Mouse (Mus musculus) 416B (cell line): ENCODE results near the gene Metrn.

Source experiments
- DNase-seq: peaks from one replicate; pipeline ENCODE4 v3.0.0; 2011; ENCODE audit warnings: low read depth

Metrn gene

GRCm38 (mm10) chr17:25796951-25797369 is at the start of gene Metrn:
Gene Metrn (minus strand): TSS chr17:25797136.
- DNase-seq: peak; percentile 89

GRCm38 (mm10) chr17:25844396-25844901 is 47.5 kb upstream of the Metrn start, which contains the start of gene Rhot2:
Gene Rhot2 (minus strand): TSS chr17:25844851.
- DNase-seq: peak; percentile 95

- DNase-seq: no peak
Measured at GRCm38 (mm10) chr17:25843636-25844395, 46.9 kb upstream of the Metrn start.

DNA sequence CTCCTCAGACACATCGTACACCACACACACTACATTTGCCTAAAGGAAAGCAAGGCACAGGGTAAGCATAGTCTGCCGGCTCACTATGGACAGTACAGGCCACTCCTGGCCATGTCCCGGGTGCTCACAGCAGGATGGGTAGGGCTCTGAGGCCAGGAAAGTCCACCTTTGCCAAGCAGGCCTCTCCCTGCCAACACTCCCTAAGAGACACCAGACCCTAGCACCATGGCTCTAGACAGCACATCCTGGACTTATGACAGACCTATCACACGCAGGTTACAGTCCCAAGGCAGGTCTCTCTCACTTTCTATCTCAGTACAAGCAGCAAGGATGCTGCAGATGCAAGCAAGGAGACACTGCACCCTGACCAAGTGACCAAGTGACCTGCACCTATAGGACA is 46.2 kb upstream of the Metrn start:
- DNase-seq: no peak

- no peak for DNase-seq
Measured at GRCm38 (mm10) chr17:25842509-25842908, 45.6 kb upstream of the Metrn start.

- DNase-seq: no peak
Measured at GRCm38 (mm10) chr17:25841117-25841880, 44.4 kb upstream of the Metrn start, which contains the start of gene Gm20683. Gene Gm20683 (minus strand): TSS chr17:25841763.

- DNase-seq: no peak
Measured at GRCm38 (mm10) chr17:25840519-25840918, 43.6 kb upstream of the Metrn start.

- no peak for DNase-seq
Measured at GRCm38 (mm10) chr17:25839455-25840235, 42.7 kb upstream of the Metrn start.

DNA sequence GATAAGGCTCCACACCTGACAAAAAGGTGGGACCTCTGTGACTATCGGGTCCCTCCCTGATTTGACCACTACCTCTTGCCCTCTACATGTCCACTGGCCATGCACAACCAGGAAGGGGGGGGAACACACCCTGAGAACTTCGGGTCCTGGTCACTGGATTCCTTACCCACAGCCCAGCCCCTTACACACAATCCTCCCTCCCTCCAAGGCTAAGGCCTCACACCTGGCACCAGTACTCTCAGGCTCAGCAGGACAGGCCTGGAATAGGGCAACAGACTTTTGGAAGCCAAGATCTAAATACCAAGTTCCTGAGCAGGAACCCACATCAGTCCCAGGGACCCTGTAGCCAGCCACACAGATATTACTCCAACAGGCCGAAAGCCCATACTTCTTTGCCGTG is 42.0 kb upstream of the Metrn start:
- no peak for DNase-seq

DNA sequence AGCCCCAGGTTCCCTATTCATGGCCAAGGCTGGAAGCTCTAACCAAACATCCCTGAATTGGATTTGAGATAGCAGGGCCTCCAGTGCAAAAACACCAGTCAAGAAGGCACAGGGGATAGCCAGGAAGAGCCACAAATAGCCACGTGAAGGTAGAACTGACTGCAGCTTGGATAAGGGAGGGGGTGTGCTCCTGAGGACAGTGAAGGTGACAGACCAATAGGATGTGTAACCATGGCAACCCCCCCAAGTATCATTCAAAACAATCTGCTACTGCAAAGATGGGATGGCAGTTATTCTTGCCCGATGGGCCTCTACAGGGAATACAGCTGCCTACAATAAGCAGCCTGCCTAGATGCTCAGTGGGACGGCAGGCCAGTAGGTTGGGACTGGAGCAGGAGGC is 40.6 kb upstream of the Metrn start:
- no peak for DNase-seq

DNA sequence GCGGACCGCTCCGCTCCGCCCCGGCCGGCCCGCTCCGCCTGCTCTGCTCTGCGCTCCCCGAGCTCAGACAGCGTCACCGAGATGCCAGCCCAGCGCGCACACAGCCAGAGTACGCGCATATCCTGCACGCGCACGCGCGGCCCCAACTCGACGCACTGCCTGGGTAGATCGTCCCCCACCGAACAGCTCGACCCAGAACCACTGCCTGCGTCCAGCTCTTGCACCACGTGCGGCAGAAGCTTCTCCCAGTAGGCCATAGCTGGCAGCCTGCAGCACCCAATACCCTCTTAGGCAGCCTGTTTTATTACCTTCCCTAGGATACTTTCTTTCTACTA is 40.1 kb upstream of the Metrn start, which contains the start of gene Rhbdl1:
TSS of gene Rhbdl1 (minus strand) at position 220 of the 335 bp plus-strand sequence.
- DNase-seq: no peak

DNA sequence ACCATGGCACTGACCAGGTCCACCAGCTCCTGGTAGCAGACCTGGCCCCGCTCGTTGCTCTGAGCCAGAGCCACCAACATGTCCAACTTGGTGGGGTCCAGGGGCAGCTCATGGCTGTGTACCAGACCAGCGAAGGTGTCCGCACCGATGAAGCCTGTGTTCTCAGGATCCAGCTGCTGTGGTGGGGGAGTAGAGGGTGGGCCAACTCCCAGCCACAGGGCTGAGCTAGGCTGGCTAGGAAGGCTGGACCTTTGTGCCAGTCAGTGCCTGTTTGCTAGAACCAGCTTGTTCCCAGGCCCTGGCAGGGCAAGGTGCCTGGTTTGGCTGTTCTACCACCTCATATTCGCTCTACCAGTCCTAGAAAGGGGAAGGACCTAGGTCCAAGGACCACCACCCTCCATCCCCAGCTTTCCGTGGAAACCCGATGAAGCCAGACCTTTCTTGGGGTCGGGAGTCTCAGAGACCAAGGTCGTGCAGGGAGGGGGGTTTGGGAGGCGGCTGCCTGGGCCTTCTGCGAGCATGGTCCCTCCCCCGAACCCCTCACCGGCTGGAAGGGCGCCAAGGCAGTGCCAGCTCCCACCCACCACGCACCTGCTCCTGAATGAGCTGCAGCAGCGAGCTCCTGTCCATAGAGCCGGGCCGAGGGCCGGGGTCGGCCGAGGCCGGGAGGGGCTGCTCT is 39.6 kb upstream of the Metrn start:
- no peak for DNase-seq

DNA sequence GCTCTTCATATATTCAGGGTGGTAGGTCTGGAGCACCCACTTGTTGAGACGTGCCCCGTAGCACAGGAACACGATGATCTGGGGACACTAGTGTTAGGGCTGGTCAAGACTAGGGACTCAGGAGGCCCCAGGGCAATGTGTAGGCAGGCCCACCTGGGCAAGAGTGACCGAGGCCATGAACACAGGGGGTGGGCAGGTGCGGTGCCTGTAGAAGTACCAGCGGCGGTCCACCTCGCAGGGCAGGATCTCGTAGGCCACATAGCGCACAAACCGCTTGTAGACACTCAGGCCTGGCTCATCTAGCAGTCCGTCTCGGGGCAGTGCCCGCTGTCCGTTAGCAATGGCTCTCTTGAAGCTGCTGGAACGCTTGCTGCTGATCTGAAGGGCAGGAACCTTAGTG is 38.9 kb upstream of the Metrn start:
- DNase-seq: no peak

GRCm38 (mm10) chr17:25835301-25835700 is 38.4 kb upstream of the Metrn start:
- DNase-seq: no peak

DNA sequence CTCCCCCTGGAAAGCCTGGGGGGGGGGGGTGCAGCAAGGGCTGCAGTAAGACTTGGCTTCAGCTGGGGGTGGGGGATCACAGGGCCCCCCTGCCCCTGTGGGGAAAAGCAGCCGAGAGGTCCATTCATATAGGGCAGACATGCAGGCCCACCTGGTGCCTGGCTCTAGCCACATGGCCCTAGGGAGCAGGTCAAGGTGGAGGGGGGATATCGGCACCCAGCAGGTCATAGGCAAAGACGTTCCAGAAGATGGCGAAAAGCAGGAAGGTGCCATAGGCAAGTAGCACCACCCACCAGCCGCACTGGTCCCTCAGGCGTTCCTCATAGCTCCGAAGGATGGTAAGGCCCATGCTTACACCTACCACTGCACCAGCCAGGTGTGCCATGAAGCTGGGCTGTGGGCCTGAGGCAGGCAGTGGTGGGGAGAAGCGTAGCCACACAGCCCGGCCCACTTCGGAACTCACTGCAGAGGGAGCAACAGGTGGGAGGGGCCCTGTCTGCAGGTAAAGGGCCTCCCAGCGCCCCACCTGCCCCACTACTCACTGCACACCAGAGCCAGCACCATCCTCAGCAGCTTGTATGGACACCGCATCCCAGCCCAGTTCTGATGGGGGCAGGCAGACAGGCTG is 37.8 kb upstream of the Metrn start:
- no peak for DNase-seq

GRCm38 (mm10) chr17:25833961-25834594 is 37.1 kb upstream of the Metrn start:
- DNase-seq: no peak

GRCm38 (mm10) chr17:25833291-25833663 is 36.3 kb upstream of the Metrn start, which contains the start of gene Stub1:
Gene Stub1 (minus strand): TSS chr17:25833404.
- peak; percentile 99 for DNase-seq

DNA sequence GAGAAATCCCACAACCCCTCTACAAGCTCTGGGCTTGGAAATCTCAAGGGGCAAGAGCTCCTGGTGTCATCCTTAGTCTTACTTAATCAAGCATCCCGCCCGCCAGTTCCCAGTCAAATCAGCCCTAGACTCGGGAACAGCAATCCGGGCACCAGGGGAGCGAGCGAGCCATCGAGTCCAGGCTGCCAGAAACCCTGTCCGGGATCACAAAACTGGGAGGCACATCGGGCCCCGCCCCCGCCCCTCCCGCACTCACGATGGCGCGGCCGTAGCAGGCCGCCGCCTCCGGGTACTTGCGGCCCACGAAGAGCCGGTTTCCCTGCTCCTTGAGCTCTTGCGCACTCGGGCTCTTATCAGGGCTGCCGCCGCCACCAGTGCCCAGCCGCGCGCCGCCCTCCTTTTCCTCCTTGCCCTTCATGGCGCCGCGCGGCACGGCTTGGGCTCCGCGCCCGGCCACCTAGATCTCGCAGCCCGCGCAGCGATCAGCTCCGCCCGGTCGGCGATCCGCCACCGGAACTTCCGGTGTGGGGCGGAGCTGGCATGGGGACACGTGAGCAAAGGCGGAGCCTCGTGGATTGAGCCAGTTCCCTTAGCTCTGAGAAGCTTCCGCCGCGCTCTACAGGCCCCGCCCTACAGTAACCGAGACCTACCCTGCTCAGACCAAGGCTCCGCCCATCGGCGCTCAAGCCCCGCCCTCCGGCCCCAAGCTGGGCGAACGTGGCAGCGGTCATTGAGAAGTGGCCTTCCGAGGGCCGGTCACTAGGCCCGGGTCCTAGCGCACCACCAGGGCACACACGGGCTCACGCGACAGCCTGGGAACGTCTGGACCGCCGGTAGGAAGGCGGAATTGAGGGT is 35.7 kb upstream of the Metrn start:
- peak; percentile 100 for DNase-seq

- peak; percentile 80 for DNase-seq
Measured at GRCm38 (mm10) chr17:25831451-25832281, 34.7 kb upstream of the Metrn start.
